Mouse (Mus musculus): ENCODE results near the gene Wbp1l. TPM values are rescaled to one million over a fixed set of nuclear protein-coding genes. Genes with fewer than 3 reads are reported as not detected.
A peak's percentile ranks its signal among the peaks of the same experiment; 100 is the strongest.

Wbp1l gene
- polyA plus RNA-seq, 1 experiment from 2014 or later = 51.6 TPM

- WGBS = 62% methylated on average over 4 of the region's 4 CpGs
- Histone ChIP-seq H3K9ac (peak overlapping the region; percentile 90; the same call in 1 of the 2 replicates), H3K4me3 (peak overlapping the region; percentile 98), H3K4me2 (peak overlapping the region; percentile 90), H3K4me1 (replicated peaks) (peaks cover 30% of the 10 kb centered on the region), H3K27me3 (no peaks in the 10 kb centered on the region), H3K36me3 (no peaks in the 10 kb centered on the region), H3K27ac (peak overlapping the region; percentile 72; the same call in 1 of the 2 replicates), H3K9me3 (replicated peaks) (no peaks in the 10 kb centered on the region)
- ATAC-seq (replicated peaks; ENCODE audit: insufficient number of reproducible peaks, insufficient read depth, low FRiP score, low read depth) = no peak
These were observed 1.5 kb downstream of the Wbp1l start for GRCm38 (mm10) chr19:46600371-46600770.

DNA sequence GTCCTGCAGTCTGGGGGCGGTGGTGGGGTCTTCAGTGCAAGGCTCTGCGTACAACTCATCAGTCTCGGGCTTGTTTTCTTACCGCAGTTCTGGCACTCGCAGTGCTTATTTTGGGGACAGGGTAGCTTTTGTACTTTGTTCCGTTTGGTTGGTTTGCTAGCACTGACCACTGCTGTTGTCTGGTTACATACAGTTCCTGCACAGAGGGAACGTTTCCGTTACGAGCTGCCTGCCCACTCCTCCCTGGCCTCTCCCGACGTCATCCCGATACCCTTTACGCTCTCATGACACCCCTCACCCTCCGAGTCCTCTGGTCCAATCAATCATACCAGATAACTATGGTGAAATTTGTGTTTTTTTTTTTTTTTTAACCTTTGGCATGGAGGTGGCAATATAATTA, 2.6 kb downstream of the Wbp1l start:
- no peak overlapping the region for H3K9ac ChIP-seq
- H3K4me1 ChIP-seq (replicated peaks) = peaks cover 30% of the 10 kb centered on the region
- H3K27ac ChIP-seq = no peak overlapping the region
- WGBS = 67% methylated on average over 14 of the region's 14 CpGs
- H3K4me2 ChIP-seq = no peak overlapping the region
- H3K4me3 ChIP-seq = no peak overlapping the region
- H3K9me3 ChIP-seq (replicated peaks) = no peaks in the 10 kb centered on the region
- 0 out of 2 replicates have a peak, but pooled peaks cover 2% of the 10 kb centered on the region for H3K36me3 ChIP-seq
- ATAC-seq (replicated peaks; ENCODE audit: insufficient number of reproducible peaks, insufficient read depth, low FRiP score, low read depth) = no peak
- no peaks in the 10 kb centered on the region for H3K27me3 ChIP-seq

- H3K4me1 ChIP-seq (replicated peaks) = peaks cover 33% of the 10 kb centered on the region
- 79% methylated on average over 4 of the region's 4 CpGs for WGBS
- ATAC-seq (replicated peaks; ENCODE audit: insufficient number of reproducible peaks, insufficient read depth, low FRiP score, low read depth) = no peak
These were observed 3.5 kb downstream of the Wbp1l start for GRCm38 (mm10) chr19:46602406-46602805.

GRCm38 (mm10) chr19:46606718-46607117, 7.8 kb downstream of the Wbp1l start:
- Histone ChIP-seq H3K9me3 (replicated peaks) (no peaks in the 10 kb centered on the region), H3K36me3 (0 out of 2 replicates have a peak, but pooled peaks cover 16% of the 10 kb centered on the region), H3K9ac (no peak overlapping the region), H3K4me3 (no peak overlapping the region), H3K4me1 (replicated peaks) (peaks cover 31% of the 10 kb centered on the region), H3K4me2 (no peak overlapping the region), H3K27ac (no peak overlapping the region), H3K27me3 (no peaks in the 10 kb centered on the region)
- WGBS = 83% methylated on average over 13 of the region's 13 CpGs
- no peak for ATAC-seq (replicated peaks; ENCODE audit: insufficient number of reproducible peaks, insufficient read depth, low FRiP score, low read depth)

More at GRCm38 (mm10) chr19:46602406-46602805, 3.5 kb downstream of the Wbp1l start:
- no peaks in the 10 kb centered on the region for H3K27me3 ChIP-seq
- H3K4me3 ChIP-seq = no peak overlapping the region
- H3K36me3 ChIP-seq = 0 out of 2 replicates have a peak, but pooled peaks cover 8% of the 10 kb centered on the region
- no peak overlapping the region for H3K27ac ChIP-seq
- H3K9ac ChIP-seq = no peak overlapping the region
- no peaks in the 10 kb centered on the region for H3K9me3 ChIP-seq (replicated peaks)
- no peak overlapping the region for H3K4me2 ChIP-seq

DNA sequence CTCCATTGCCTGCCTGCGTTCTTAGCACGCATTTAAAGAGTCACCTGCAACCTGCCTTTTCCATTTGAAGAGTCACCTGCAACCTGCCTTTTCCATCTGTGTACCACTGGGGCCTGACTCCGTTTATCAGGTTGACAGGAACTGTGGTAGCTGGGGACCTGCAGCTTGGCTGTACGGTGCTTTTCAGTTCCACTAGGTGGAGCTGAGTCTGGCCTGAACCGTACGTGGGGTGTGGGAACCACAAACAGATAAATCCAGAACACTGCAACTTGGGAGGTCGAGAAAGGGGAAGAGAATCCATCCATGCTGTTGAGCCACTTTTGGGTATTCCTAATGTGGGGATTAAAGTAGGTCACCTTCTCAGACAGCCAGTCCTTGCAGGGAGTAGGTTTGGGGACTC, 8.5 kb downstream of the Wbp1l start:
- Histone ChIP-seq H3K4me3 (no peak overlapping the region), H3K27me3 (no peaks in the 10 kb centered on the region), H3K4me1 (replicated peaks) (peaks cover 25% of the 10 kb centered on the region), H3K27ac (peak overlapping the region; percentile 13; the same call in 1 of the 2 replicates), H3K9me3 (replicated peaks) (no peaks in the 10 kb centered on the region), H3K36me3 (0 out of 2 replicates have a peak, but pooled peaks cover 16% of the 10 kb centered on the region), H3K9ac (no peak overlapping the region), H3K4me2 (no peak overlapping the region)
- ATAC-seq (replicated peaks; ENCODE audit: insufficient number of reproducible peaks, insufficient read depth, low FRiP score, low read depth) = 0 out of 2 replicates have a peak, but pooled peaks have one; percentile 51
- WGBS = 35% methylated on average over 7 of the region's 7 CpGs

GRCm38 (mm10) chr19:46608158-46608557, 9.3 kb downstream of the Wbp1l start:
- Histone ChIP-seq H3K36me3 (0 out of 2 replicates have a peak, but pooled peaks cover 16% of the 10 kb centered on the region), H3K4me1 (replicated peaks) (peaks cover 23% of the 10 kb centered on the region), H3K27me3 (no peaks in the 10 kb centered on the region), H3K9me3 (replicated peaks) (no peaks in the 10 kb centered on the region), H3K27ac (no peak overlapping the region), H3K4me2 (no peak overlapping the region), H3K4me3 (no peak overlapping the region), H3K9ac (no peak overlapping the region)
- WGBS = 97% methylated on average over 7 of the region's 7 CpGs
- ATAC-seq (replicated peaks; ENCODE audit: insufficient number of reproducible peaks, insufficient read depth, low FRiP score, low read depth) = no peak

DNA sequence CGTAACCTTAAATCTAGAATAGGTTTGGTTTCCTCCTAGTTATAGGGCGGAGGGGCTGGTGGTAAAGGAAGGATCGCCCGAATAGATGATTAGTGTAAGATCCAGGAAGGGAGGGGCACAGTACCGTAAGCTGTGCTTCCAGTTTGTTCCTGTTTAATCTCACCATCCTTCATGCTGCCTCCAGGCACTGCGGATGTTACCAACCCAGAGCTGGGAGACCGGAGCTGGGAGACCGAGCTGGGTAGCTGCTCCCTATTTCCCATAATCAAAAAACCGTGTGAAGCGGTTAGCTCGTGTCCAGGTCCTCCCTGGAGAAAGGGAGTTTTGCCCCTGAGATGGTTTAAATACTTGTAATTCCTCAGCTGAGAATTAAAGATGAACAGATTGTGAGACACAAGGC, 17.5 kb downstream of the Wbp1l start:
- no peak for ATAC-seq (replicated peaks; ENCODE audit: insufficient number of reproducible peaks, insufficient read depth, low FRiP score, low read depth)
- H3K4me1 ChIP-seq (replicated peaks) = peaks cover 61% of the 10 kb centered on the region

GRCm38 (mm10) chr19:46617361-46617760, 18.5 kb downstream of the Wbp1l start:
- 73% methylated on average over 8 of the region's 8 CpGs for WGBS
- no peak overlapping the region for H3K4me3 ChIP-seq
- H3K27me3 ChIP-seq = no peaks in the 10 kb centered on the region
- H3K9me3 ChIP-seq (replicated peaks) = no peaks in the 10 kb centered on the region
- H3K36me3 ChIP-seq = 0 out of 2 replicates have a peak, but pooled peaks cover 4% of the 10 kb centered on the region
- no peak overlapping the region for H3K4me2 ChIP-seq
- ATAC-seq (replicated peaks; ENCODE audit: insufficient number of reproducible peaks, insufficient read depth, low FRiP score, low read depth) = no peak
- H3K4me1 ChIP-seq (replicated peaks) = peaks cover 71% of the 10 kb centered on the region
- no peak overlapping the region for H3K27ac ChIP-seq
- H3K9ac ChIP-seq = no peak overlapping the region

More for the DNA sequence above, 17.5 kb downstream of the Wbp1l start:
- WGBS = 65% methylated on average over 11 of the region's 11 CpGs
- no peaks in the 10 kb centered on the region for H3K9me3 ChIP-seq (replicated peaks)
- H3K27ac ChIP-seq = no peak overlapping the region
- no peak overlapping the region for H3K9ac ChIP-seq
- 0 out of 2 replicates have a peak, but pooled peaks cover 4% of the 10 kb centered on the region for H3K36me3 ChIP-seq
- H3K27me3 ChIP-seq = no peaks in the 10 kb centered on the region
- no peak overlapping the region for H3K4me2 ChIP-seq
- H3K4me3 ChIP-seq = no peak overlapping the region

DNA sequence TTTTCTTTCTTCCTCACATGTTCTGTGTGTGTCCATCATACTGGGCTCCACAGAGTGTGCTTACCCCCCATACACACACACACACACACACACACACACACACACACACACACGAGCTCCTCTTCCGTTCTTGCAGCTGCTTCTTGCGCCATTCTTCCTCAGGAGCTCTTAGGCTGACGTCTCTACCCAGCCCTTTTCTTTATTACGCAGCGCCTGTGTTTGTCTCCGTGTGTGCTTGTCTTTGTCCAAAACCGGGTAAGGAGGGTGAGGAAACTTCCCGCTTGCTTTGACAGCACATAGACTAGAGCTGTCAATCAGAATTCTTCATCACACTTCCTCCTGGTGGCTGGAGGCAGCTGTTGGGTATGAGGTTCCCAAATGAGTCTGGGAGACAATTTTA, 19.4 kb downstream of the Wbp1l start:
- Histone ChIP-seq H3K36me3 (0 out of 2 replicates have a peak, but pooled peaks cover 4% of the 10 kb centered on the region), H3K4me3 (no peak overlapping the region), H3K27me3 (no peaks in the 10 kb centered on the region), H3K4me1 (replicated peaks) (peaks cover 79% of the 10 kb centered on the region), H3K27ac (peak overlapping the region; percentile 74), H3K9ac (0 out of 2 replicates have a peak overlapping the region, but pooled peaks have one; percentile 18), H3K4me2 (no peak overlapping the region), H3K9me3 (replicated peaks) (no peaks in the 10 kb centered on the region)
- WGBS = 63% methylated on average over 9 of the region's 9 CpGs
- no peak for ATAC-seq (replicated peaks; ENCODE audit: insufficient number of reproducible peaks, insufficient read depth, low FRiP score, low read depth)

- no peak for ATAC-seq (replicated peaks; ENCODE audit: insufficient number of reproducible peaks, insufficient read depth, low FRiP score, low read depth)
- Histone ChIP-seq H3K9me3 (replicated peaks) (no peaks in the 10 kb centered on the region), H3K9ac (peak overlapping the region; percentile 18; the same call in 1 of the 2 replicates), H3K27ac (peak overlapping the region; percentile 74), H3K4me3 (no peak overlapping the region), H3K4me2 (peak overlapping the region; percentile 11), H3K36me3 (0 out of 2 replicates have a peak, but pooled peaks cover 4% of the 10 kb centered on the region), H3K27me3 (no peaks in the 10 kb centered on the region), H3K4me1 (replicated peaks) (peaks cover 81% of the 10 kb centered on the region)
- 22% methylated on average over 19 of the region's 19 CpGs for WGBS
These were observed 20.1 kb downstream of the Wbp1l start for GRCm38 (mm10) chr19:46619001-46619400.

DNA sequence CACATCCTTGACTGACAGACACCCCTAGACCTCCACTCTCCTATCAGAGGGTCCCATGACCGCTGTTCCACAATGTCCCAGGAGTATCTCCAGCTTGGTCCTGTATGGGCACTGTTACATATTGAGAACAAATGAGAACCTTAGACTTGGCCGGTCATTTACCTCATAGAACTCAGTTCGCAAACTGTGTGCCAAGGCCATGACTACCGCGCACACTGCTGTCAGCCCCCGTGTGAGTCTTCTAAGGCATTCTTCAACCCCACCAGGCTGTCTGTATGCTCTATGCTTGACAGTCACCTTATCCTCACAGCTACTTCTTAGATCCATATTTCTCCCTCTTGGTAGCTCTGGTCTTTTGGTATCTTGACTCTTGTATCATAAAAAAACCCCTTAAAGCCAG, 20.6 kb downstream of the Wbp1l start:
- Histone ChIP-seq H3K4me2 (peak overlapping the region; percentile 11), H3K27ac (peak overlapping the region; percentile 74), H3K4me1 (replicated peaks) (peaks cover 85% of the 10 kb centered on the region), H3K27me3 (no peaks in the 10 kb centered on the region), H3K9ac (no peak overlapping the region), H3K36me3 (no peaks in the 10 kb centered on the region), H3K4me3 (no peak overlapping the region), H3K9me3 (replicated peaks) (no peaks in the 10 kb centered on the region)
- no peak for ATAC-seq (replicated peaks; ENCODE audit: insufficient number of reproducible peaks, insufficient read depth, low FRiP score, low read depth)
- 74% methylated on average over 6 of the region's 6 CpGs for WGBS

All from heart, embryonic 15.5 days (tissue).